Mouse (Mus musculus): ENCODE results near the gene Prkca. TPM values are rescaled to one million over a fixed set of nuclear protein-coding genes. Genes with fewer than 3 reads are reported as not detected.

Prkca gene
- total RNA-seq, 2 experiments from 2014 or later, result 211 to 241 TPM

DNA sequence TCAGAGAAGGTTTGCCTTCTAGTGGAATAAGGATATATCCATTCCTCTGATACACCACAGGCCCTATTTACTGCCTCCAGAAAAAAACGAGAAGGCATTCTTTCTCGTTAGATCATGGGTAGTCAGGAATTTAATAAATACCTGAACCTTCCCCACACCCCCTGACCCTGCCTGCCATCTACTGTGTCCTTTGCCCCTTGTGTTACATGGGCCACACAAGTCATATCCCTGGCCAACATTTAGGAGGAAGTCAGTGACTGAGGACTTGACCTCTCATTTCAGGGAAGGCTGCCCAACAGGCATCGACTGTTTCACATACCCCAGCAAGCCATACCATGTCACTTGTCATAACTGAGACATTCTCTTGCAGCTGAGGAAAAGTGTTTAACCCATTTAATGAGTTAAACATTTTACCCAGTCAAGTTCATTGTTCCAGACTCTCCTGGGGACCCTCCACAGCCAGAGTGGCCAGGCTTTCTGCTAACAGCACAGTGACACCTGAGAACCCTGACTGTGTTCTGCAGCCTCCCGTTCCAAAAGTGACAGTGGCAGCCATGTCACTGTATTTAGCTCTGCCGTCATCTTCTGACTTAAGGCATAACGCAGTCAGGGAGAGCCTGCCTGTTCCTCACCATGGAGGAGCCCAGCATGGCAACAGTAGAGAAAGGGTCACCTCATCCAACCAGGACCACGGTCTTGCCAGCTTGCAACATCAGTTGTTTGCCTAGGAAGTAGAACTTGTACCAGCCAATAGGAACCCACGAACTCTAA is 114.4 kb downstream of the Prkca start:
- TF ChIP-seq CTCF (conservative IDR thresholded peaks at IDR 0.05), result no peak
- Histone ChIP-seq H3K4me3 (no peak overlapping the region), H3K27ac (no peak overlapping the region)
- no peak for DNase-seq (ENCODE audit: low spot score in 2 of 2)

GRCm38 (mm10) chr11:108228497-108228896 is 115.2 kb downstream of the Prkca start:
- no peak for TF ChIP-seq CTCF (conservative IDR thresholded peaks at IDR 0.05)
- DNase-seq (ENCODE audit: low spot score in 2 of 2), result no peak
- Histone ChIP-seq H3K4me3 (no peak overlapping the region), H3K27ac (0 out of 2 replicates have a peak overlapping the region, but pooled peaks have one; percentile 20)

GRCm38 (mm10) chr11:108226248-108226647 is 117.5 kb downstream of the Prkca start:
- Histone ChIP-seq H3K4me3 (no peak overlapping the region), H3K27ac (peak overlapping the region; percentile 87; the same call in 1 of the 2 replicates)
- no peak for TF ChIP-seq CTCF (conservative IDR thresholded peaks at IDR 0.05)
- no peak for DNase-seq (ENCODE audit: low spot score in 2 of 2)

GRCm38 (mm10) chr11:108224233-108224973 is 119.3 kb downstream of the Prkca start:
- no peak for TF ChIP-seq CTCF (conservative IDR thresholded peaks at IDR 0.05)
- no peak for DNase-seq (ENCODE audit: low spot score in 2 of 2)

DNA sequence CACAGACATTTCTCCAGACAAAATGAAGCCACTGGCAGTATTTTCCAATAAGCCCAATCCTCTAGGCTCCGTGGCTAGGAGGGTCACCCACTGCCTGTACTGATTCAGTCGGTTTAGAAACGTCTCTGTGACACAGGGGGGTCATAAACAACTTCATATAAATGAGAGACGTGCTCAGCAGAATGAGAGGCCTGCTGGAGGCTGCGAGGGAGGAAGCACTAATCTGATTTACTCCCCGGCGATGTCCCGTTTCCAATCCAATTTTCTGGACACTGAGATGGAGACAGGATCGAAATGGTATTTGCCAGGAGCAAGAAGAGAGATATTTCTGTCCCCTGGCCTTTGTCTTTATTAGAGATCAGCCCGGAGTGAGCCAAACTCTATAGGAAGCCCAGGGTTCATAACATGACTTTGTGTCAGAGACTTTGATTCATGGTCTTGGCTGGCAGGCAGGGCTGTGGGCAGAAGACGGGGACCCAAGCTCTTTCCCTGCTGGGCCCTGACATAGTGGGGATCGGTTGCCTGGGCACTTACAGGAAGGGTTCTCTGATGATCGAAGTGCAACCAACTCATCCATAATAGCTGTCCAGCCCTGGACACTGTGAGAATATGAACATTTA is 120.0 kb downstream of the Prkca start:
- H3K4me3 ChIP-seq, result no peak overlapping the region
- TF ChIP-seq CTCF (conservative IDR thresholded peaks at IDR 0.05), result no peak
- DNase-seq (ENCODE audit: low spot score in 2 of 2), result no peak
- H3K27ac ChIP-seq, result peak overlapping the region; percentile 87

More at GRCm38 (mm10) chr11:108224233-108224973, 119.3 kb downstream of the Prkca start:
- Histone ChIP-seq H3K27ac (peak overlapping the region; percentile 87), H3K4me3 (no peak overlapping the region)

GRCm38 (mm10) chr11:108223154-108223553 is 120.6 kb downstream of the Prkca start:
- DNase-seq (ENCODE audit: low spot score in 2 of 2), result peak; percentile 33 to 35
- no peak for TF ChIP-seq CTCF (conservative IDR thresholded peaks at IDR 0.05)
- Histone ChIP-seq H3K4me3 (no peak overlapping the region), H3K27ac (peak overlapping the region; percentile 87)

DNA sequence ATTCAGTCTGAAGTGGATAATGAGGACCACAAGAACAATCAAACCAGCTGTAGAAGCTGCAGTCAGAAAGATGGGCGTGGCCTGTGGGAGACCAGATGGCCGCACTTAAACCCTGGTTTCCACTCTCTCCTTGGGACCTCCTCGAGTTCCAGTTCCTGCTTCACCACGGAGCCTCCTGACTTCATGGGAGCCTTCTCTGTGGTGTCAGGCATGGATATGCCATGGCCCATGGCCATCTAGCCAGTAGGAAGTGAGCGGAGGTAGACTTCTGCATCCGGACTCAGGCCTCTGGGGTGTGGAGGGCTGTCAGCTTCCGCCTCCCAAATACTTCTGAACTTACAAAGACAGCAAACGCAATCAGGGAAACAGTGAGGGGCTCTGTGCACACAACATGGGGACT is 121.1 kb downstream of the Prkca start:
- peak in 1 of 2 experiments; percentile 34 for DNase-seq (ENCODE audit: low spot score in 2 of 2)
- no peak overlapping the region for H3K4me3 ChIP-seq
- no peak for TF ChIP-seq CTCF (conservative IDR thresholded peaks at IDR 0.05)
- peak overlapping the region; percentile 87 for H3K27ac ChIP-seq

GRCm38 (mm10) chr11:108222026-108222425 is 121.7 kb downstream of the Prkca start:
- TF ChIP-seq CTCF (conservative IDR thresholded peaks at IDR 0.05), result no peak
- Histone ChIP-seq H3K27ac (peak overlapping the region; percentile 87), H3K4me3 (no peak overlapping the region)
- DNase-seq (ENCODE audit: low spot score in 2 of 2), result no peak

GRCm38 (mm10) chr11:108221124-108221835 is 122.4 kb downstream of the Prkca start:
- H3K27ac ChIP-seq, result peak overlapping the region; percentile 87
- TF ChIP-seq CTCF (conservative IDR thresholded peaks at IDR 0.05), result no peak
- H3K4me3 ChIP-seq, result no peak overlapping the region
- DNase-seq (ENCODE audit: low spot score in 2 of 2), result peak; percentile 36 to 76

GRCm38 (mm10) chr11:108220605-108221004 is 123.1 kb downstream of the Prkca start:
- peak overlapping the region; percentile 87 for H3K27ac ChIP-seq
- H3K4me3 ChIP-seq, result no peak overlapping the region
- DNase-seq (ENCODE audit: low spot score in 2 of 2), result no peak
- TF ChIP-seq CTCF (conservative IDR thresholded peaks at IDR 0.05), result no peak

GRCm38 (mm10) chr11:108217043-108217442 is 126.7 kb downstream of the Prkca start:
- no peak for DNase-seq (ENCODE audit: low spot score in 2 of 2)
- no peak for TF ChIP-seq CTCF (conservative IDR thresholded peaks at IDR 0.05)
- Histone ChIP-seq H3K4me3 (no peak overlapping the region), H3K27ac (no peak overlapping the region)

GRCm38 (mm10) chr11:108216064-108216463 is 127.7 kb downstream of the Prkca start:
- no peak for TF ChIP-seq CTCF (conservative IDR thresholded peaks at IDR 0.05)
- peak overlapping the region; percentile 65; the same call in 1 of the 2 replicates for H3K27ac ChIP-seq
- H3K4me3 ChIP-seq, result no peak overlapping the region
- no peak for DNase-seq (ENCODE audit: low spot score in 2 of 2)
